Mouse (Mus musculus) brown adipose tissue, adult 24 weeks (tissue): ENCODE results near the gene Lamtor4. TPM values are rescaled to one million over a fixed set of nuclear protein-coding genes. Genes with fewer than 3 reads are reported as not detected.
"Not testable (repeated sequence)": the region's sequence is repeated elsewhere in the genome, so short reads cannot be mapped to it uniquely, and the experiment has no call there.

Source experiments
- H3K27ac ChIP-seq: fragments of 200-500 bp; replicated peaks from 2 replicates; pipeline ENCODE4 v1.5.1; 2012; ENCODE audit warnings: low read depth, mild to moderate bottlenecking, low read length
- H3K4me1 ChIP-seq: fragments of 200-500 bp; 2 replicates; pipeline ENCODE4 v1.6.1; 2012; ENCODE audit warnings: low read length, mixed read lengths; ENCODE audit not compliant: control insufficient read depth, insufficient read depth, insufficient read length
- H3K4me3 ChIP-seq: fragments of 200-500 bp; 2 replicates; pipeline ENCODE4 v1.5.1; 2012; ENCODE audit warnings: low read depth, mild to moderate bottlenecking, low read length, moderate library complexity; ENCODE audit not compliant: insufficient read depth
- polyA plus RNA-seq: library from polyadenylated mRNA; stranded (reverse); fragments of >200 nt; gene quantifications from 2 replicates; pipeline ENCODE4 v1.2.4, GENCODE M21; 2012; ENCODE audit not compliant: missing spikeins, insufficient read depth, insufficient read length

Lamtor4 gene
- polyA plus RNA-seq, result 102 and 115 TPM in 2 replicates

GRCm38 (mm10) chr5:138255353-138256093, at the start of gene Lamtor4:
Gene Lamtor4, plus strand, starts transcription at chr5:138255482.
- Histone ChIP-seq H3K27ac (peak within 1 kb of the TSS; percentile 13; the same call in 1 of the 2 replicates), H3K4me1 (peaks cover 3% of the 10 kb centered on the region; the same call in 1 of the 2 replicates), H3K4me3 (peak within 1 kb of the TSS; percentile 83)

GRCm38 (mm10) chr5:138207253-138207652, 48.0 kb upstream of the Lamtor4 start:
- no peaks in the 10 kb centered on the region for H3K4me1 ChIP-seq
- no peak overlapping the region for H3K27ac ChIP-seq

GRCm38 (mm10) chr5:138207873-138208272, 47.4 kb upstream of the Lamtor4 start:
- Histone ChIP-seq H3K4me1 (no peaks in the 10 kb centered on the region), H3K27ac (no peak overlapping the region), H3K4me3 (no peak overlapping the region)

More at GRCm38 (mm10) chr5:138207253-138207652, 48.0 kb upstream of the Lamtor4 start:
- no peak overlapping the region for H3K4me3 ChIP-seq

- H3K4me1 ChIP-seq, H3K27ac ChIP-seq, H3K4me3 ChIP-seq: not testable (repeated sequence)
Measured at GRCm38 (mm10) chr5:138216632-138217031, 38.6 kb upstream of the Lamtor4 start.

- Histone ChIP-seq H3K27ac (no peak overlapping the region), H3K4me1 (no peaks in the 10 kb centered on the region), H3K4me3 (no peak overlapping the region)
Measured at GRCm38 (mm10) chr5:138219864-138220263, 35.4 kb upstream of the Lamtor4 start.

GRCm38 (mm10) chr5:138222111-138222510, 33.2 kb upstream of the Lamtor4 start:
- Histone ChIP-seq H3K4me1 (no peaks in the 10 kb centered on the region), H3K4me3 (no peak overlapping the region), H3K27ac (no peak overlapping the region)

GRCm38 (mm10) chr5:138223287-138223686, 32.0 kb upstream of the Lamtor4 start:
- no peak overlapping the region for H3K27ac ChIP-seq
- no peak overlapping the region for H3K4me3 ChIP-seq
- H3K4me1 ChIP-seq, result no peaks in the 10 kb centered on the region

GRCm38 (mm10) chr5:138225700-138226099, 29.6 kb upstream of the Lamtor4 start, which contains the start of gene Nxpe5:
Gene Nxpe5, plus strand, starts transcription at chr5:138225898.
- no peak within 1 kb of the TSS for H3K4me3 ChIP-seq
- H3K4me1 ChIP-seq, result no peaks in the 10 kb centered on the region
- no peak within 1 kb of the TSS for H3K27ac ChIP-seq

- Histone ChIP-seq H3K4me1 (no peaks in the 10 kb centered on the region), H3K27ac (no peak overlapping the region), H3K4me3 (no peak overlapping the region)
Measured at GRCm38 (mm10) chr5:138226491-138226890, 28.8 kb upstream of the Lamtor4 start.

- Histone ChIP-seq H3K27ac (no peak overlapping the region), H3K4me1 (no peaks in the 10 kb centered on the region), H3K4me3 (no peak overlapping the region)
Measured at GRCm38 (mm10) chr5:138227367-138227766, 27.9 kb upstream of the Lamtor4 start.

- Histone ChIP-seq H3K27ac (no peak overlapping the region), H3K4me3 (no peak overlapping the region), H3K4me1 (no peaks in the 10 kb centered on the region)
Measured at GRCm38 (mm10) chr5:138228026-138228425, 27.3 kb upstream of the Lamtor4 start.

GRCm38 (mm10) chr5:138229511-138229910, 25.8 kb upstream of the Lamtor4 start:
- no peaks in the 10 kb centered on the region for H3K4me1 ChIP-seq
- no peak overlapping the region for H3K4me3 ChIP-seq
- H3K27ac ChIP-seq, result peak overlapping the region; percentile 31

- H3K4me1 ChIP-seq, result no peaks in the 10 kb centered on the region
Measured at GRCm38 (mm10) chr5:138233778-138234177, 21.5 kb upstream of the Lamtor4 start.

GRCm38 (mm10) chr5:138234224-138234623, 21.1 kb upstream of the Lamtor4 start:
- Histone ChIP-seq H3K27ac (no peak overlapping the region), H3K4me1 (no peaks in the 10 kb centered on the region), H3K4me3 (no peak overlapping the region)

More at GRCm38 (mm10) chr5:138233778-138234177, 21.5 kb upstream of the Lamtor4 start:
- H3K27ac ChIP-seq, result no peak overlapping the region
- no peak overlapping the region for H3K4me3 ChIP-seq

- Histone ChIP-seq H3K4me1 (no peaks in the 10 kb centered on the region), H3K27ac (no peak overlapping the region), H3K4me3 (no peak overlapping the region)
Measured at GRCm38 (mm10) chr5:138241511-138241910, 13.8 kb upstream of the Lamtor4 start.

GRCm38 (mm10) chr5:138251144-138251543, 4.1 kb upstream of the Lamtor4 start:
- H3K4me1 ChIP-seq, result peaks cover 3% of the 10 kb centered on the region; the same call in 1 of the 2 replicates
- H3K27ac ChIP-seq, result no peak overlapping the region
- no peak overlapping the region for H3K4me3 ChIP-seq
